Mouse (Mus musculus) intestine, postnatal 0 days (tissue): Measurements from ENCODE around the gene Bach1. TPM values are rescaled to one million over a fixed set of nuclear protein-coding genes. Genes with fewer than 3 reads are reported as not detected.
A peak's percentile ranks its signal among the peaks of the same experiment; 100 is the strongest.

Source experiments
- ATAC-seq: fragments of 200-750 bp; cut with Nextera tagmentation; 2 replicates; pipeline ENCODE4 v1.8.0; 2017; ENCODE audit warnings: mild to moderate bottlenecking, moderate TSS enrichment, moderate library complexity
- H3K27ac ChIP-seq: fragments of 300-500 bp; sonication (generic); 2 replicates; pipeline ENCODE4 v1.5.1; 2014; ENCODE audit warnings: mild to moderate bottlenecking, low read depth, low read length, moderate library complexity
- H3K27me3 ChIP-seq: fragments of 300-500 bp; sonication (generic); replicated peaks from 2 replicates; pipeline ENCODE4 v1.6.1; 2014; ENCODE audit warnings: low read length, mixed read lengths; ENCODE audit not compliant: control insufficient read depth, insufficient read depth
- H3K36me3 ChIP-seq: fragments of 300-500 bp; sonication (generic); 2 replicates; pipeline ENCODE4 v1.6.1; 2014; ENCODE audit warnings: mild to moderate bottlenecking, moderate library complexity; ENCODE audit not compliant: control insufficient read depth, insufficient read depth
- H3K4me1 ChIP-seq: fragments of 300-500 bp; sonication (generic); replicated peaks from 2 replicates; pipeline ENCODE4 v1.6.1; 2014; ENCODE audit warnings: antibody characterized with exemption, low read length, mixed read lengths; ENCODE audit not compliant: control insufficient read depth, insufficient read depth
- H3K4me2 ChIP-seq: fragments of 300-500 bp; sonication (generic); replicated peaks from 2 replicates; pipeline ENCODE4 v1.6.1; 2014; ENCODE audit warnings: low read depth, mild to moderate bottlenecking, moderate library complexity
- H3K4me3 ChIP-seq: fragments of 300-500 bp; sonication (generic); 2 replicates; pipeline ENCODE4 v1.5.1; 2014; ENCODE audit warnings: low read depth, low read length
- H3K9ac ChIP-seq: fragments of 300-500 bp; sonication (generic); 2 replicates; pipeline ENCODE4 v1.6.1; 2014; ENCODE audit warnings: mild to moderate bottlenecking, low read depth, low read length
- H3K9me3 ChIP-seq: fragments of 300-500 bp; sonication (generic); 2 replicates; pipeline ENCODE4 v1.6.1; 2016; ENCODE audit warnings: mixed run types; ENCODE audit not compliant: control insufficient read depth
- CTCF ChIP-seq: sonication (generic); IDR thresholded peaks from 2 replicates; pipeline ENCODE4 v1.5.1; 2016; ENCODE audit warnings: low read depth, mild to moderate bottlenecking, control low read depth, antibody characterized with exemption, moderate library complexity
- WGBS: fragments of 180-500 bp; shearing (Covaris S2); extraction: QIAGEN DNeasy Blood & Tissue Kit; methylation state at CpG from one replicate; pipeline ENCODE4 v1.1.7; 2014; 5-methylcytosine and 5-hydroxymethylcytosine counted together
- polyA plus RNA-seq: library from polyadenylated mRNA; unstranded; fragments of >200 nt; fragmentation: Nextera tagmentation; extraction: Ambion mirVana; gene quantifications from 2 replicates; pipeline ENCODE4 v1.2.1, GENCODE M21; 2015

Bach1 gene
- polyA plus RNA-seq, 1 experiment from 2014 or later, result 21.3 TPM

GRCm38 (mm10) chr16:87744338-87744737, 45.6 kb downstream of the Bach1 start:
- no peak for ATAC-seq
- no peak overlapping the region for H3K4me2 ChIP-seq
- no peaks in the 10 kb centered on the region for H3K27me3 ChIP-seq
- H3K36me3 ChIP-seq, result no peaks in the 10 kb centered on the region
- H3K4me1 ChIP-seq, result 0 out of 2 replicates have a peak, but pooled peaks cover 8% of the 10 kb centered on the region
- no peaks in the 10 kb centered on the region for H3K9me3 ChIP-seq
- H3K27ac ChIP-seq, result no peak overlapping the region
- no peak overlapping the region for H3K9ac ChIP-seq
- 90% methylated on average over 2 of the region's 2 CpGs for WGBS
- no peak overlapping the region for H3K4me3 ChIP-seq
- TF ChIP-seq CTCF, result no peak

DNA sequence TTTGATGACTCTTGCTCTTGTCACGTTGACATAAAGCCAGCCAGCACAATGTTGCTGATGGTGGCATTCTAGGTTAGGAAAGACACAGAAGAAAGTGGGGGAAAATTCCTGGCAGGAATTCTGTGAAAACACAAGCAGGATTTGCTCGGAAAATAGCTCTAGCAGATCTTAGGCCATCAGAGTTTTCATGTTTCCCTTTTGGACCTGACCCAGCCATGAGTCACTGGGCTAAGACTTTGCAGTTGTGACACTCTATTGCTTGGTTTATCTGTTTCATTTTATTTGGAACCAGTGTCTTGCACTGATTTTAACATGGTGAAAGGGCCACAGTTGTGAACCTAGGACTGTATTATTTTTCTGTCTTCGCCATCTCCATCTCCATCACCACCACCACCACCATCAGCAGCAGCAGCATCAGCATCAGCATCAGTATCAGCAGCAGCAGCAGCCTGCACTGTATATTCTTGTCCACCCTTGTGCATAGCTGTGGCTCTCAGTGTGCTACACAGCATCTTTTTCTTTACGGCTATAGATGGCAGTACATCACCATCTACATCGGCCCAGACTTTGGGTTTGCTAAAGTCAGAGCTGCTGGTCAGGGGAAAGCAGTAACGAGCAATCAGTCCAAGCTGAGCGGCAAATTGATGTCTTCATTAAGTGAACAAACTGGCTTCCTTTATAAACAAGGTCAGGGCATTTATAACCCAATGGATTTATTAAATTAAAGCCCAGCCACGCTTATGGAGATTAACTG, 46.6 kb downstream of the Bach1 start:
- ATAC-seq, result no peak
- H3K4me1 ChIP-seq, result 0 out of 2 replicates have a peak, but pooled peaks cover 4% of the 10 kb centered on the region

DNA sequence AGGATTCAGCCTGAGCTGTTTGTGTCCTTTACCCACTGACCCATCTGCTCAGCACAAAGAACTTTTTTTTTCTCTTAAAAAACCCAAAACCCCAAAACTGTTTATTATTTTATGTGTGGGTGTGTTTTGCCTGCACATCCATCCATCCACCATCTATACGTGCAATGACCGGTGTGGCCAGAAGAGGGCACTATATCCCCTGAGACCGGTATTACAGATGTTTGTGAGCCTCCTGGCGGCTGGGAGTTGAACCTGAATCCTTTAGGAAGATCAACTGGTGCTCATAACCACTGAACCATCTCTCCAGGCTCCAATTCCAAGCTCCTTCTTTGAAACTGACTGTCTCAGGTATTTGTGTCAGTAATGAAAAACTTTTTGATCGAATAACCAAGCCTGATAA, 48.0 kb downstream of the Bach1 start:
- no peak overlapping the region for H3K4me2 ChIP-seq
- WGBS, result 19% methylated on average over 5 of the region's 5 CpGs
- TF ChIP-seq CTCF, result peak; percentile 99
- peak; percentile 42; the same call in 1 of the 2 replicates for ATAC-seq
- no peak overlapping the region for H3K9ac ChIP-seq
- no peaks in the 10 kb centered on the region for H3K9me3 ChIP-seq
- no peaks in the 10 kb centered on the region for H3K27me3 ChIP-seq
- H3K4me3 ChIP-seq, result no peak overlapping the region
- H3K27ac ChIP-seq, result no peak overlapping the region
- H3K36me3 ChIP-seq, result no peaks in the 10 kb centered on the region
- H3K4me1 ChIP-seq, result no peaks in the 10 kb centered on the region

More for the DNA sequence above, 46.6 kb downstream of the Bach1 start:
- H3K27me3 ChIP-seq, result no peaks in the 10 kb centered on the region
- peak; percentile 3; the same call in 1 of the 2 replicates for TF ChIP-seq CTCF
- WGBS, result 74% methylated on average over 8 of the region's 8 CpGs
- H3K9me3 ChIP-seq, result no peaks in the 10 kb centered on the region
- H3K27ac ChIP-seq, result no peak overlapping the region
- H3K4me3 ChIP-seq, result no peak overlapping the region
- H3K9ac ChIP-seq, result no peak overlapping the region
- no peak overlapping the region for H3K4me2 ChIP-seq
- H3K36me3 ChIP-seq, result no peaks in the 10 kb centered on the region

GRCm38 (mm10) chr16:87751243-87751642, 52.5 kb downstream of the Bach1 start:
- Histone ChIP-seq H3K27me3 (no peaks in the 10 kb centered on the region), H3K4me2 (no peak overlapping the region)
- 87% methylated on average over 13 of the region's 13 CpGs for WGBS

GRCm38 (mm10) chr16:87752482-87752881, 53.7 kb downstream of the Bach1 start:
- Histone ChIP-seq H3K9ac (no peak overlapping the region), H3K27ac (no peak overlapping the region), H3K4me2 (no peak overlapping the region), H3K9me3 (no peaks in the 10 kb centered on the region), H3K4me1 (no peaks in the 10 kb centered on the region), H3K27me3 (no peaks in the 10 kb centered on the region), H3K4me3 (no peak overlapping the region), H3K36me3 (no peaks in the 10 kb centered on the region)
- TF ChIP-seq CTCF, result no peak
- WGBS, result 78% methylated on average over 13 of the region's 13 CpGs
- no peak for ATAC-seq

More at GRCm38 (mm10) chr16:87751243-87751642, 52.5 kb downstream of the Bach1 start:
- Histone ChIP-seq H3K4me1 (no peaks in the 10 kb centered on the region), H3K36me3 (no peaks in the 10 kb centered on the region), H3K4me3 (no peak overlapping the region), H3K9ac (no peak overlapping the region), H3K27ac (no peak overlapping the region), H3K9me3 (no peaks in the 10 kb centered on the region)
- ATAC-seq, result no peak
- TF ChIP-seq CTCF, result no peak

GRCm38 (mm10) chr16:87754858-87755257, 56.1 kb downstream of the Bach1 start:
- no peak overlapping the region for H3K4me3 ChIP-seq
- no peaks in the 10 kb centered on the region for H3K9me3 ChIP-seq
- H3K27me3 ChIP-seq, result no peaks in the 10 kb centered on the region
- H3K4me2 ChIP-seq, result no peak overlapping the region
- no peak for ATAC-seq
- H3K4me1 ChIP-seq, result no peaks in the 10 kb centered on the region
- no peak overlapping the region for H3K9ac ChIP-seq
- peak; percentile 79 for TF ChIP-seq CTCF
- no peak overlapping the region for H3K27ac ChIP-seq
- no peaks in the 10 kb centered on the region for H3K36me3 ChIP-seq
- 55% methylated on average over 9 of the region's 9 CpGs for WGBS
